Mouse (Mus musculus) fat pad, adult 2 months (tissue): ENCODE measurements around the gene Duxbl2.
"Not testable (repeated sequence)": the region's sequence is repeated elsewhere in the genome, so short reads cannot be mapped to it uniquely, and the experiment has no call there.

Experiments used
- DNase-seq: peaks from one replicate; pipeline ENCODE4 v3.0.0-alpha.2; 2011; ENCODE audit warnings: low read depth, low spot score; ENCODE audit errors: extremely low read depth

The Duxbl2 gene

GRCm38 (mm10) chr14:26118150-26118549 lies at the start of gene Duxbl2:
TSS of gene Duxbl2 (plus strand) at chr14:26118349.
- DNase-seq, result not testable (repeated sequence)

GRCm38 (mm10) chr14:26076620-26077390 lies 41.3 kb upstream of the Duxbl2 start:
- DNase-seq, result not testable (repeated sequence)

GRCm38 (mm10) chr14:26081216-26081615 lies 36.9 kb upstream of the Duxbl2 start, which contains the start of gene Cphx2:
TSS of gene Cphx2 (plus strand) at chr14:26081516.
- DNase-seq, result not testable (repeated sequence)

- not testable (repeated sequence) for DNase-seq
Observed at GRCm38 (mm10) chr14:26081997-26082396, 36.2 kb upstream of the Duxbl2 start, which contains the start of gene Cphx3. TSS of gene Cphx3 (plus strand) at chr14:26082297.

- DNase-seq, result not testable (repeated sequence)
Observed at GRCm38 (mm10) chr14:26097622-26098021, 20.5 kb upstream of the Duxbl2 start.

- DNase-seq, result not testable (repeated sequence)
Observed at GRCm38 (mm10) chr14:26118550-26119000, 426 bp downstream of the Duxbl2 start.

GRCm38 (mm10) chr14:26119095-26119494 lies 946 bp downstream of the Duxbl2 start:
- not testable (repeated sequence) for DNase-seq

- not testable (repeated sequence) for DNase-seq
Observed at GRCm38 (mm10) chr14:26147095-26147494, 28.9 kb downstream of the Duxbl2 start.

- not testable (repeated sequence) for DNase-seq
Observed at GRCm38 (mm10) chr14:26156032-26156431, 37.9 kb downstream of the Duxbl2 start.

GRCm38 (mm10) chr14:26161156-26161555 lies 43.0 kb downstream of the Duxbl2 start:
- DNase-seq, result not testable (repeated sequence)

GRCm38 (mm10) chr14:26162423-26162822 lies 44.3 kb downstream of the Duxbl2 start:
- not testable (repeated sequence) for DNase-seq

- not testable (repeated sequence) for DNase-seq
Observed at GRCm38 (mm10) chr14:26165266-26165665, 47.1 kb downstream of the Duxbl2 start.

GRCm38 (mm10) chr14:26173955-26174354 lies 55.8 kb downstream of the Duxbl2 start:
- DNase-seq, result not testable (repeated sequence)

- DNase-seq, result not testable (repeated sequence)
Observed at GRCm38 (mm10) chr14:26175028-26175427, 56.9 kb downstream of the Duxbl2 start.
